Mouse (Mus musculus) gastrocnemius, postnatal 36 days (tissue): ENCODE data around the gene Prkcsh. TPM values are rescaled to one million over a fixed set of nuclear protein-coding genes. Genes with fewer than 3 reads are reported as not detected.
A peak's percentile ranks its signal among the peaks of the same experiment; 100 is the strongest.

ENCODE experiments used
- DNase-seq, 2 experiments: peaks; one replicate each; pipeline ENCODE4 v3.0.0; 2022
- intact Hi-C: fragments of 180-260 bp; cut with DNase I; formaldehyde crosslinking; loops from one replicate; pipeline ENCODE4 v1.15.1; 2025
- total RNA-seq, 2 experiments: library from RNA; stranded (reverse); gene quantifications; 2 replicates each; pipeline ENCODE4 v1.2.3; 2021

The Prkcsh gene
- total RNA-seq, 2 experiments from 2014 or later = 27.4 to 27.6 TPM

- no peak for DNase-seq
- intact Hi-C loops = loop anchor here (5.0 kb wide), 1 partner anchor 169 kb away; no protein-coding TSS in a partner anchor
These were observed 24.0 kb upstream of the Prkcsh start for GRCm38 (mm10) chr9:21978398-21979128.

- DNase-seq = no peak
- intact Hi-C loops = no loop called here
These were observed 18.7 kb upstream of the Prkcsh start for GRCm38 (mm10) chr9:21983911-21984310.

- intact Hi-C loops = no loop called here
- no peak for DNase-seq
These were observed 14.8 kb upstream of the Prkcsh start for GRCm38 (mm10) chr9:21987592-21988342.

- intact Hi-C loops = no loop called here
- DNase-seq = no peak
These were observed 14.0 kb upstream of the Prkcsh start for GRCm38 (mm10) chr9:21988421-21989101.

GRCm38 (mm10) chr9:21989230-21990110 lies 13.1 kb upstream of the Prkcsh start, which contains the start of gene Rgl3:
Rgl3 (minus strand) TSS chr9:21989446.
- DNase-seq = peak; percentile 31 to 37
- intact Hi-C loops = no loop called here

GRCm38 (mm10) chr9:21992227-21992626 lies 10.4 kb upstream of the Prkcsh start:
- intact Hi-C loops = no loop called here
- no peak for DNase-seq

- intact Hi-C loops = no loop called here
These were observed 6.3 kb upstream of the Prkcsh start for GRCm38 (mm10) chr9:21996178-21996867.

GRCm38 (mm10) chr9:22000296-22000695 lies 2.3 kb upstream of the Prkcsh start:
- intact Hi-C loops = no loop called here
- DNase-seq = no peak

More at GRCm38 (mm10) chr9:21996178-21996867, 6.3 kb upstream of the Prkcsh start:
- no peak for DNase-seq

- no peak for DNase-seq
- intact Hi-C loops = no loop called here
These were observed 973 bp upstream of the Prkcsh start for GRCm38 (mm10) chr9:22001633-22002032.

GRCm38 (mm10) chr9:22003163-22003554 lies 553 bp downstream of the Prkcsh start:
- intact Hi-C loops = no loop called here
- no peak for DNase-seq

- no peak for DNase-seq
- intact Hi-C loops = no loop called here
These were observed 1.9 kb downstream of the Prkcsh start for GRCm38 (mm10) chr9:22004546-22004945.

- no peak for DNase-seq
- intact Hi-C loops = no loop called here
These were observed 8.4 kb downstream of the Prkcsh start for GRCm38 (mm10) chr9:22011055-22011454.

- DNase-seq = no peak
- intact Hi-C loops = no loop called here
These were observed 10.1 kb downstream of the Prkcsh start for GRCm38 (mm10) chr9:22012731-22013130.

GRCm38 (mm10) chr9:22016245-22016644 lies 13.6 kb downstream of the Prkcsh start:
- DNase-seq = no peak
- intact Hi-C loops = no loop called here

- intact Hi-C loops = no loop called here
These were observed 14.7 kb downstream of the Prkcsh start for GRCm38 (mm10) chr9:22017208-22017825.

GRCm38 (mm10) chr9:22024592-22024991 lies 22.0 kb downstream of the Prkcsh start:
- intact Hi-C loops = no loop called here
- no peak for DNase-seq

More at GRCm38 (mm10) chr9:22017208-22017825, 14.7 kb downstream of the Prkcsh start:
- no peak for DNase-seq

- DNase-seq = no peak
- intact Hi-C loops = no loop called here
These were observed 25.9 kb downstream of the Prkcsh start for GRCm38 (mm10) chr9:22028467-22028866.

GRCm38 (mm10) chr9:22030386-22030785 lies 27.8 kb downstream of the Prkcsh start:
- no peak for DNase-seq

More at GRCm38 (mm10) chr9:22030386-22030785, 27.8 kb downstream of the Prkcsh start:
- intact Hi-C loops = no loop called here
